Mouse (Mus musculus): ENCODE data around the gene Smim8.

DNA sequence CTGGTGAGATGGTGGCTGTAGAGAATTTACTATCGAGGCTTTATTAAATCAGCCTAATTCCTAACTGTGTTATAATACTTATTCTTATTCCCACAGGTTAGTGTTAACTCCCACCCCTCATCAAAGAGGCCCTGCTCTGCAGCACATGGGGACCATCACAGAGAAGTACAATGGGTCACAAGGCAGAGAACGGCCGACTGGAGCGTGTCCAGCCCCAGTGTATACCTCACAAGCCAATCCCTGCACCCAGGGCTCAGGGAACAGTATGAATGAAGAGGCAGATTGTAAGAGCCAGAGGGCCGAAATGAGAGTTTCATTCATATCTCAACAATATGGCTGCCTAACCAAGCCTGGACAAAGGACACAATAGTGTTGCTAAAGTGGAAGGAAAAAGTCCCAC, 18.1 kb upstream of the Smim8 start:
- TF ChIP-seq POLR2A (IDR thresholded peaks at IDR 0.05; ENCODE audit: extremely low read depth, insufficient read depth, low read length) (no peak), CTCF (IDR thresholded peaks at IDR 0.05; ENCODE audit: low read depth, low read length) (no peak)
